Mouse (Mus musculus) gastrocnemius, postnatal 10 days (tissue): ENCODE results near the gene Ergic2. TPM values are rescaled to one million over a fixed set of nuclear protein-coding genes. Genes with fewer than 3 reads are reported as not detected.
"Not testable (repeated sequence)": the region's sequence is repeated elsewhere in the genome, so short reads cannot be mapped to it uniquely, and the experiment has no call there.

Source experiments
- DNase-seq: peaks from one replicate; pipeline ENCODE4 v3.0.0; 2021; ENCODE audit warnings: mixed read lengths
- total RNA-seq, 2 experiments: library from RNA; stranded (reverse); gene quantifications; 2 replicates each; pipeline ENCODE4 v1.2.3; 2021

Ergic2 gene
- total RNA-seq, 2 experiments from 2014 or later: 54.6 to 63.5 TPM

DNA sequence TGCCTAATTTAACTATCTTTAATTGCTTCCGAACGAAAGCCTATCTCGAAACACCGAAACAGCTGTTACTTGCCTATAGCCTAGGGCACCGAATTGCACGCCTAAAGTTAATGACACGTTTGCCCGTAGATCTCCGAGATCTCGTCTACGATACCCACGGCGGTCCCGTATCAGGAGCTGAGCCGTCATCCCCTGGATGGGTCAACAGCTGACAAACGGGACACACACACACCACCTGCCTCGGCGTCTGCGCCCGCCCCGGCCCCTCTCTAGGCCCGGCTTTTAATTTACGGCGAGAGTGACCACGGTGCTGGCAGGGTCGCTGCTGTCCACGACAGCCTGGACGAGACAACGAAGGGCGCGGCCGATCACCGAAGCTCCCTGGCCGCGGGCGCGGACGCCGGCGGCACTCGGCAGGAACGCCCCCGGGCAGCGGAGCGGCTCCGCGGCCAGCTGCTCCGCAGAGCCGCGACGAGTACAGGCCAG is 740 bp downstream of the Ergic2 start:
- DNase-seq: no peak

DNA sequence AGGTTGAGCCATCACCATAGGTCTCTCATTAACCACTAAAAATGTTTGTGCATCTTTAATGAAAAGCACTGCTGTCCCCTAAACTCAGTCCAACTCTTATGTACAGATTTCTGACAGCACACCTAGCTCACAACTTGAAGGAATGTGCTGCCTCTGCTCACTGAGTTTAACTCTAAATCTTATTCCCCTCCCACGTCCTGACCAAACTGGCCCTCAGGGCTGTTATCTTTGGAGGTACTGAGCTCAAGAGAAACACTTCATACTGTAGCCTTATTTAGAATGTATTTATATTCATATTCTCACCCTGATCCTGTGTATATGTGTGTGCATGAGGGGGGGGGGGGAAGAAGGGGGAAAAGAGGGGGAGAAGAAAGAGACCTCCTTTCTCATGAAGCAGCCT is 4.7 kb downstream of the Ergic2 start:
- DNase-seq: no peak

GRCm38 (mm10) chr6:148205134-148205533 is 7.0 kb downstream of the Ergic2 start:
- no peak for DNase-seq

DNA sequence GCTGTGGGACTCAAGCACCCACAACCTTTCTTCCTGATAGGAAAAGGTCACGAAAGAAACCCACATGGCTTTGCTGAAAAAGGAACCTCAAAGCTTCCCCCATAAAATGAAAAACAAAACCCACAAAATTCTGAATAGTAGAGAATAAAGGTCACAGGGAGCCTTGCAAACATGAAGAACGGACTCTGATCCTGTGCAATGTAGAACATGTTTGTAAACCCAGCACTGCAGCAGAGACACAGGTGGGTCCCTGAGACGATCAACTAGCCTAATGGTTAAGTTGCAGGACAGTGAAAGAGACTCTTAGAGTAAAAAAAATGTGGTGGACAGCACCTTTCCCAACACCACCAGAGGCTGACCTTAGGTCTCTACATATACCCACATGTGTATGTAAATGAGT is 12.4 kb downstream of the Ergic2 start:
- DNase-seq: no peak

GRCm38 (mm10) chr6:148199177-148199576 is 13.0 kb downstream of the Ergic2 start:
- no peak for DNase-seq

DNA sequence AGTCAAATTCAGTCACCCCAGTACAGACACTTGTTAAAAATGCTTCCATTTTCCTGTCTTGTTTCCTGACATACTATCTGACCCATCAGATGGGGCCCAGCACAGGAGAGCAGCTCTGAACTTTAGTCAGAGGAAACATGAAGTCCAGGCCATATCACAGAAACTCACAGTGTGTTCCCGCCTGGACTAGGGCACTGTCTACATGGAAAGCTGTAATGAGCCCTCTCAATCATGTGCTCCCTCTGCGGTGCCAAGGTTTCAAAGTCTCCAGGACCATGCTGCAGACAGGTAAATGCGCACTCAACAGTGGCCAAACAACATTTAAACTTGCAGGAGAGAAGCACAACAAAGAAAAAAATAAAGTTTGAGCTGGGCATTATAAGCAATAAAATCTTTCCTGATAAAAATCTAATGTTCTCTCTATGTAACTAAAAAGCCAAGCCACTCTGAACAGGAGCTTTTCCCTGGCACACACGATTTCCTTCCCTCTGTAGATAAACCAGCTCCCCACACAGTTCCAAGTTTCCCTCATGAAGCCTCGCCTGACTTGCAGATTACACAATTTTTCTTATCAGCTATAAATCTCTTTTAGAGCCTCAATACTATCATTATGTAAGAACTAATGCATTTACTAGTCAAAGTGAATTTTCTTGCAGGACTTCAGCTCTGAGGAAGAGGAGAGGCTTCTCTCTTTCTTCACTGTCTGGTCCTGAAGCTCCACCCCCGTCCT is 18.0 kb downstream of the Ergic2 start:
- DNase-seq: no peak

- DNase-seq: no peak
Observed at GRCm38 (mm10) chr6:148185694-148186093, 26.5 kb downstream of the Ergic2 start.

DNA sequence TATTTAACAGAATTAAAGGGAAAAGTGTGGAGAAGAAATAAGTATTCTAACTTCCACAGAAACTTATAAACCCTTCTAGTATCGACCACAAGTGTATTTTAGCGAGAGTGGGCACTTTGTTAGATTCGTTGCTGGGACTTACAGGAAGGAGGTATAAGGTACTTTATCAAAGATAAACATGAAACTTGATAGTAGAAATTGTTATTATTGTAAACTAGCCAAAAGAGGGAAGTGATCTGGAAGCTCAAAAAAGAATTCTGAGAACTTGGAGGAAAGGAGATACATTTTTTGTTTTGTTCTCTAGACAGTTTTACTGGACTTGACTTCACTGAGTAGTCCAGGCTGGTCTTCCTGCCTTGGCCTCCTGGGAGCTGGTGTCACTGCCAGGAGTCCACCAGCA is 39.3 kb downstream of the Ergic2 start:
- DNase-seq: no peak

- DNase-seq: not testable (repeated sequence)
Observed at GRCm38 (mm10) chr6:148152305-148152704, 59.9 kb downstream of the Ergic2 start.

- no peak for DNase-seq
Observed at GRCm38 (mm10) chr6:148142421-148142820, 69.8 kb downstream of the Ergic2 start.

- DNase-seq: no peak
Observed at GRCm38 (mm10) chr6:148141874-148142273, 70.3 kb downstream of the Ergic2 start.

DNA sequence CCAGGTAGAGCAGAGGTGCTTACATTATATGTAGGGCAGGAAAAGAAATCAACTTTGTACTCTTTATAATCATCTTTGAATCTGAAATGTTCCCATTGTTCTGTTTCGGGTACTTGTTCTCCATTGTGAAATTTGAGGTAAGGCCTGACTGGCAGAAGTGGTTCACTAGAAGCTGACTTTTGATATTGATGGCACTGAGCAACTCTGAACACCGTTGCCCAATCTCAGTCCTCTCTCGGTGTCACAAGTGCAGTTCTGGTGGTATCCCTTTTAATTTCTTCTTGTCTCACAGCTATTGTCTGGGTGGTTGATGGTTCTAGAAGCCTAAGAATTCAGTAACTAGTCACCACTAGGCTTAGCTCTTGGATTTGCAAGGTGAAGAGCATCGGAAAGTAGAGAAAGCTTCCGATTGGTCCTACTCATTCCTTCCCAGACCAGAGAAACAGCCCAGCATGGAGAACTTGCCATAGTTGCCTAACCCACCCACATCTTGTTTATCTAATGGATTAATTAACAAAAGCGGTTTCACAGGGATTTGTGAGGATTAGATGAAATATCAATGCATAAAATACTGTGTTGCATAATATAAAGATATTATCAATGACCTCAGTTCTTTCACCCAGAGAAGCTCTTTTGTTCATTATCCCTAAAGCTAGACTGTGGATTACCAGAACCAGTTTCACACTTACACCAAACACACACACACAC is 72.7 kb downstream of the Ergic2 start:
- no peak for DNase-seq

DNA sequence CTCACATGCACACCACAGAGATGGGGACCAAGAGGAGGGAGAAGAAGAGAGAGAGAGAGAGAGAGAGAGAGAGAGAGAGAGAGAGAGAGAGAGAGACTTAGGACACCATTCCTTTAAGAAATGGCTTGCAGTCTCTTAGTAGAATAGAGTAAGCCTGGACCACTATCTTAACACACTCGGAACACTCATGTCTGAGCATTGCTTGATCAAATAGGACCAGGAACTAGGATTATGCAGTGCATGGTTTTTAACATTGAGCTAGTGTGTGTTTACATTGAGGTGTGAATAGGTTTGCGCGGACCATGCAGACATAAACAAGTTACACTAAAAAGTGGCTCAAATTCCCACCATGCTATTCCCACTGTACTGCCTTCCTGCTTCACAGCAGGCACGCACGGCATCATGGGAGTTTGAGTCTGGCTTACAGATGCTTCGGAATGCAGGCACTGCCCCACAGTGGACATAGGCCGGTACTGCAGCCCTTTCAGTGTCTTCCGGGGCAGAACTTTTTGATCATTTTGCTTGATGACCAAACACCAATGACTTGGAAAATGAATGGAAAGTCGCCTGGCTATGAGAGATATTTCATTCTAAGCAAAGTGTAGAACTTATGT is 76.3 kb downstream of the Ergic2 start:
- peak; percentile 77 for DNase-seq

GRCm38 (mm10) chr6:148133536-148133935 is 78.6 kb downstream of the Ergic2 start:
- no peak for DNase-seq

DNA sequence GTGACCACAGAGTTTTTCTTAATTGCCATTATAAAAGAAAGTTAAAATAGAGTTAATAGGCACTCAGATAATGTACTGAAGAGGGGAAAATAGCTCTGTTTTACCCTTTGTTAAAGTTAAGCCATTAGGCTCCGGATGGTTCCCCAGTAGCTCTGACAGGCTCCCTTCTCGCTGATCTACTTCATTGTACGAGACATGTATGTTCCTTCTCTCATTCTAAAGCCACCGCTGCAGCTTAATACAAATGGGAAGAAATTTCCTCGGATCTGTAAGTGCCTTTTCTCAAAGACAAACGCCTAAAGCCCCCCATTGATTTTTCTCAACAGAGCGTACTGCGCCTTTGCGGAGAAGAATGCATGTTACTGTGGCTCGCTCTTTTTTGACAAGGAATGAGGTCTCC is 79.9 kb downstream of the Ergic2 start:
- no peak for DNase-seq

Other genes starting within 250 kb of the Ergic2 start
- gene Far2, start 165.1 kb downstream of the Ergic2 start, total RNA-seq: under 1 TPM; 0.16 to 0.29 TPM
- gene Tmtc1, start 232.0 kb upstream of the Ergic2 start, total RNA-seq: 10 to 100 TPM; 57.5 to 58.7 TPM